Mouse (Mus musculus) cortical plate, adult 2 months (tissue): ENCODE data around the gene Rpl10. TPM values are rescaled to one million over a fixed set of nuclear protein-coding genes. Genes with fewer than 3 reads are reported as not detected.

Source experiments
- H3K27ac ChIP-seq: fragments of 200-500 bp; 2 replicates; pipeline ENCODE4 v1.5.1; 2012; ENCODE audit warnings: low read length, control low read depth, inconsistent platforms; ENCODE audit not compliant: insufficient read depth
- H3K4me1 ChIP-seq: fragments of 200-500 bp; 2 replicates; pipeline ENCODE4 v1.6.1; 2011; ENCODE audit warnings: low read length; ENCODE audit not compliant: control insufficient read depth, insufficient read depth
- H3K4me3 ChIP-seq: fragments of 200-500 bp; 2 replicates; pipeline ENCODE4 v1.5.1; 2011; ENCODE audit warnings: mild to moderate bottlenecking, low read length, control low read depth; ENCODE audit not compliant: insufficient read depth
- CTCF ChIP-seq: fragments of 200-500 bp; IDR thresholded peaks from 2 replicates; pipeline ENCODE4 v1.5.1; 2011; ENCODE audit warnings: mild to moderate bottlenecking, control low read depth, low read length; ENCODE audit not compliant: insufficient read depth; ENCODE audit errors: extremely low read depth
- POLR2A ChIP-seq: fragments of 200-500 bp; IDR thresholded peaks from 2 replicates; pipeline ENCODE4 v1.6.1; 2011; ENCODE audit warnings: mild to moderate bottlenecking, low read length, control low read depth; ENCODE audit not compliant: insufficient read depth; ENCODE audit errors: extremely low read depth
- polyA plus RNA-seq: library from polyadenylated mRNA; depleted of rRNA; stranded (reverse); fragments of >200 nt; gene quantifications from 2 replicates; pipeline ENCODE4 v1.2.3, GENCODE M21; 2012

Rpl10 gene
- polyA plus RNA-seq, 1 experiment: 800 TPM

DNA sequence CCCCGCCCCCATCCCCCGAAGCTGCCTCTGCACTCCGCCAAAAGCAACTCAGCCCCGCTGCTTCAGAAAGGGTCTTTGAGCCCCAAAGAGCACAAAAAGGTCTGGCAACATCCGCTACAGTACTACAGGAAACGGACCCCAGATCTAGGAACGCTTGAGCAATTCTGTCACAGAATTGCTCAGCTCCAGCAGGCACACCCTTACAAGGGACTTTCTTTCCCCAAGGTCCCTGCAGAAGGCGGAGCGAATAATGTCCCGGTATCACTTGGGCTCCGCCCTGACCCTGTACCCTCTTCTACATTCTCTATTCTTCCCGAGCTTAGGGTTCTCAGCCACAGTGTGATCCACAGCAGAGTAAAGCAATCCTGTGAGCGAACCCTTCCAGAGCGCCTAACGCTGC, 23.9 kb upstream of the Rpl10 start:
- Histone ChIP-seq H3K4me3 (peak overlapping the region; percentile 71), H3K27ac (peak overlapping the region; percentile 41; the same call in 1 of the 2 replicates), H3K4me1 (no peaks in the 10 kb centered on the region)
- no peak for TF ChIP-seq POLR2A
- TF ChIP-seq CTCF: no peak

DNA sequence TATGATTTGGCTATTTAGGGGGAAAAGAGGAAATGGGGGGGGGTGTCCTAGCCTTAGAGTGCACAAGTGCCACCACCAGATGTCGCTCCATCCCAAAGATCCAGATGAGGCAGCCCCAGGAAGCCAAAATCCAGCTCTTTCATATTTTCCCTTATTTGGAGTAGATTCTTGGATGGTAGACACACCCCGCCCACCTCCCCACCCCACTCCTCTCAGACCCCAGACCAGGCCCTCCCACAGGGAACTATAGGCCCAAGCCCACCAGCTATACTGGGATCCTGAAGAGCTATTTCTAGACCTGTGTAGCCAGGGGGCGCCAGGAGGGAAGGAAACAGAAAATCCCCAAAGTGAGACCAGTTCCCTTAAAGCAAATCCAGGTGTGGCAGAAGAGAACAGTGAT, 22.0 kb upstream of the Rpl10 start:
- TF ChIP-seq CTCF (peak; percentile 37; the same call in 1 of the 2 replicates), POLR2A (no peak)
- H3K27ac ChIP-seq: no peak overlapping the region
- peak overlapping the region; percentile 32; the same call in 1 of the 2 replicates for H3K4me3 ChIP-seq
- H3K4me1 ChIP-seq: no peaks in the 10 kb centered on the region

DNA sequence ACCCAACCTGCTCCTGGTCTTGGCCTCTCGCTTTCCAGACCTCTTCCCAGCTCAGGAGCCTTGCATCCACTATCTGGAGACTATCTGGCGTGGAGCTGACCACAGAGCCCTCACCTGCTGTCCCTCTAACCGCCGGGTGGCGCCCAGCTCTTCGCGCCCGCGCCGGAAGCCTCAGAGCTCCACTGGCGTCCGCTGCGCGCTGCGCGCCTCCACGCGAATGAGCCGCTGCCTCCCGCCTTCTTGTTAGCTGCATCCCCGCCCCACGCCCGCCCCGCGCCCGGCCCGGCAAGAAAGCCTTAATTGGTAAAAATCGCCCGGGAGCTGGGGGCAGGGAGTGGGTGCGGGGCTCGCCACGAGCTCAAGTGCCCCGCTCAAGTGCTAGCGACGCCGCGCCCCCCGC, 21.0 kb upstream of the Rpl10 start, which contains the start of gene Flna:
Flna (minus strand) TSS at position 206 of the 400 bp plus-strand sequence.
- Histone ChIP-seq H3K4me3 (peak within 1 kb of the TSS; percentile 32), H3K27ac (peak within 1 kb of the TSS; percentile 14; the same call in 1 of the 2 replicates), H3K4me1 (no peaks in the 10 kb centered on the region)
- no peak for TF ChIP-seq CTCF
- no peak for TF ChIP-seq POLR2A

DNA sequence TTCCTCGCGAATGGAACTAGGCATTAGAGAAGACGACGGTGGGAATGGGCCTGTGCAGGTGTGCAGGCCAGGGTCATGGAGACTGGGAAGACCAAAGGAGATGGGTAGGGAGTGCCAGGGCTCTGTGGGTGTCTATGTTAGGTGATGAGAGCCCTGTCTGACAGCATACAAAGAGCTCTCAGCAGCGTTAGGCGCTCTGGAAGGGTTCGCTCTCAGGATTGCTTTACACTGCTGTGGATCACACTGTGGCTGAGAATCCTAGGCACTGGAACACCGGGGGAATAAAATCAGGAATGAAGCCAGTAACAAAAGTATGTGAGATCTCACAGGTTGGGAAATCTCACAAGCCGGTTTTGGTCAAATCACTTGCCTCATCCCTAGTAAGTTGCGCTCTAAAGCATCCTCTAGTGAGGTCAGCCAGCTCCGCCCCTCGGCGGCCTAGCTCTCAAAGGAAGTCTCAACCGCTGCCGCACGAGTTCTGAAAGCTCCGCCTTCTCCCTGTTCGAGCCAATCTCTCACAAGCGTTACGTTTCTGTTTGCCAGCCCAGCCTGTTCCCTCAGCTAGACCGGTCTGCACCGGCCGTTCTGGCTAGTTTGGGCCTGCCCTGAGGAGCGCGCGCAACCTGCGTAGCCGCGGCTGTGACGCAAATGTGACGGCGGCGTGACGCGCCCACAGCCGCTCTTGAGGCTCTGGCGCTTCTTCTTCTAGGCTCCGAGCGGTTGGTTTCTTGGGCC, 16.3 kb upstream of the Rpl10 start, which contains the start of gene Emd:
Emd (plus strand) TSS at position 535 of the 735 bp plus-strand sequence.
- H3K27ac ChIP-seq: peak within 1 kb of the TSS; percentile 85
- TF ChIP-seq POLR2A: peak; percentile 75; the same call in 1 of the 2 replicates
- no peak for TF ChIP-seq CTCF
- H3K4me3 ChIP-seq: peak within 1 kb of the TSS; percentile 96
- no peaks in the 10 kb centered on the region for H3K4me1 ChIP-seq

DNA sequence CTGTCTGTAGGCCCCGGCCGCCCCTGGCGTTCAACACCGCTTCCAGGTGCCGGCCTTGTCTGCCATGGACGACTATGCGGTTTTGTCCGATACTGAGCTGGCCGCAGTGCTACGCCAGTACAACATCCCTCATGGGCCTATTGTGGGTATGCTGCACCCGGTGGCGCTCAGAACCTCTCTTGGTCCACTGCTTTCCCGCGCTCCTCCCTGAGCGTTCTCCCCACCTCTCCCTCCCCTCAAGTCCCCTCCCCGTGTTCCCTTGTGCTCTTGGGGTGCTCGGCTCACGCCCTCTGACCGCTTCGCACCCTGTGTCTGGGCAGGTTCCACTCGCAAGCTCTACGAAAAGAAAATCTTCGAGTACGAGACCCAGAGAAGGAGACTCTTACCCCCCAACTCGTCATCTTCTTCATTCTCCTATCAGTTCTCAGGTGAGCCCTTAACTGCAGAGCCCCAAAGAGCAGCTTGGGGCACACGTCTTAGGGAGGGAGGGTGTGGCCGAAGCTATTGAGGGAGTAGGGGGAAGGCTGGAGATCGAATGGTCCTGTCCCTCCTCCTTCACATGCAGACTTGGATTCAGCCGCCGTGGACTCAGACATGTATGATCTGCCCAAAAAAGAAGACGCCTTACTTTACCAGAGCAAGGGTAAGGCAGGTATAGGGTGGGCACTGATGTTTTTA, 15.6 kb upstream of the Rpl10 start:
- peak overlapping the region; percentile 96 for H3K4me3 ChIP-seq
- no peak for TF ChIP-seq POLR2A
- no peak for TF ChIP-seq CTCF
- H3K27ac ChIP-seq: peak overlapping the region; percentile 85
- no peaks in the 10 kb centered on the region for H3K4me1 ChIP-seq

DNA sequence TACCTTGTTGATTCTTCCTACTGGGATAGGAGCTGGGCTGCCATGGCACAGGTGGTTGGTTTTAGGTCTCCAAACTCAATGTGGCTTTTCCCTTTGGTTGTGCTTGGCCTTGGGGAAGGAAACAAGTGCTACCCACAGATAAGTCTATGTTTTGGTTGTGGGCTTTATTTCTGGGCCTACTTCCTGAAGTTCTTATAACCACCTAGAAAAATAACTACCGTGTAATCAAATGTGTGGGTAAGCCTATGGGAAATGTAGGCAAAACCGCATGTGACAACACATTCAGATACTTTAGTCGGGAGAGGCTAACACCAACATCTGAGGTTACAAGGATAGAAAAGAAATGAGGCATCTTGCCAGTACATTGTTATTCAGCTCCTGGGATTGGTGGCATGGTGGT, 12.9 kb upstream of the Rpl10 start:
- H3K4me3 ChIP-seq: no peak overlapping the region
- TF ChIP-seq CTCF (no peak), POLR2A (no peak)
- H3K27ac ChIP-seq: no peak overlapping the region
- H3K4me1 ChIP-seq: no peaks in the 10 kb centered on the region

DNA sequence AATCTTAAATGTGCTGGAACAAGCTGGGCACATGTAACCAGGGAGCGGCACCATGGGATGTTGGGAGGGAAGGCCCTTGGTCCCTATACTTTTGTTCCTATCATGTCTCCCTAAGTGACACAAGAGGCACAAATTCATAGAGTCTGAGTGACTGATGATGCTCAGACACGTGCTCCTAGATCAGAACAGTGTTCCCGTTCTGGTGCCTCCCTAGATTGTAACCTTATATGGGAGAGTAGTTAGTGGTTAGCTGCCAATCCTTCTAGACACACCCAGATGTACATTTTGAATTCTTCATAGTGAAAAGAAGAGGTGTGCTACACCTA, 913 bp upstream of the Rpl10 start:
- Histone ChIP-seq H3K4me3 (peak overlapping the region; percentile 49), H3K27ac (peak overlapping the region; percentile 68), H3K4me1 (0 out of 2 replicates have a peak, but pooled peaks cover 2% of the 10 kb centered on the region)
- TF ChIP-seq CTCF (no peak), POLR2A (no peak)

DNA sequence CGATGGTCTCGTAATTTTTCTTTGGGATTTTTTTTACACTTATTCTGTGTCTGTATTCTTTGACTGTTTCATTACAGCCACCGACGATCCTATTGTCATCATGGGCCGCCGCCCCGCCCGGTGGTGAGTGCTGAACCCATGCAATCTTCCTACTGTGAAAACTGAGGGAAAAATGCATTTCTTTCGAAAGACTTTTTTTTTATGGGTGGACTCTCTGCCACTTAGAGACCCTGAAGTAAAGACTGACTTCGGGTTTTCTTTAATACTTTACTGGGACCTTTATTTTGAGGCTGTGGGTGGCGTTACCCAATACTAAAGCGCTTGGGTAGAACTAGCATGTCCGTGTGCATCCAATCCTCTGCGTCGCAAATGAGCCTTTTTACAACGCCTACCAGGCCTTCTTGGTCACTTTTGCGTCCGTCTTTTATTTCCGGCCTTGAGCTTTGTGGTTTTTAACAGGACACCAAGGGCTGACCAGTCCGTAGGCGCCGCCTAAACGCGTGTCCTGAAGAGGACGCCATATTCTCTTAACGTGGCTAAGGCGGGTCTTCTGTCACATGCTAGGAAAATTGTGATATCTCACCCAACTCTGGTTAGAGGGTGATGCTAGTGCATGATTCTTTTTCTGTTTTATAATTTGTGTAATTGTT, 415 bp downstream of the Rpl10 start:
- Histone ChIP-seq H3K4me3 (peak overlapping the region; percentile 48), H3K27ac (no peak overlapping the region), H3K4me1 (0 out of 2 replicates have a peak, but pooled peaks cover 2% of the 10 kb centered on the region)
- TF ChIP-seq CTCF: no peak

DNA sequence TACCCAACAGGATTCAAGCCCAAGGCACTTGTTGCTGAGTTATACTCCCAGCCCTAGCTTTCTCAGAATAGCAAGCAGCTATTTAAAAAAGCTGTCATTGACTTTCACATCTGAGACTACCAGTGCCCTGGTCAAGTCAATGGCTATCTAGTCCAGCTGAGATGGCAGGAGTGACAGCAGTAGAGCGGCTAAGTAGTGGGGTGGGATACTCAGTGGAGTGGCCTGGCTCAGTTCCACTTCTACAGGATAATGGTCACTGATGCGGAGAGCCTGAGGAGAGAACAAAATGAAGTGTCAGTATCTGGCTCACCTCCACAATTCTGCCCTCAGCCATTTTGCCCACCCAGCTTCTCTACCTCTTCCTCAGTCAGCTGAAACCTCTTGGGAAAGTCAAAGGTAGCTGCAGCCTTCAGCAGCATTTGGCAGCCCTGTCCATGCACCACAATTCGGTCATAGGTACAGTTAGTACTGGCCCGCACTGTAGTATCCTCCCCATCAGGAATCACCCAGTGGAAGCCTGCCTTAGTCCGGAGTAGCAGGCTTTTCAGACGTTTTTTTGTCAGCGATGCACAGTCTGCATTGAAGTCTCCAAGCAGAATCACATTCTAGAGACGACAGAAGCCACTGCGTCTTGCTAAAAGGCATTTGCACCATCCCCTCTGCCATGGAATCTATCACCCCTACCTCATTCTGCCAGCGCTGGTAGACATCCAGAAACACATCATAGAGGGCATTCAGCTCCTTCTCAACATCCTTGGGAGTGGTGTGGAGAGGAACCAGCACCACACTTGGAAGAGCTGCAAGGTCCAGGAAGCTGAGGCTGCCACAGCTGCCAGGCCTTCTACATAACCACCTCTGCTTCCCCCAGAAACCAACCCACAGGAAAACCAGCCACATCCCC, 3.1 kb downstream of the Rpl10 start:
- TF ChIP-seq POLR2A (no peak), CTCF (no peak)
- Histone ChIP-seq H3K4me3 (no peak overlapping the region), H3K27ac (no peak overlapping the region), H3K4me1 (0 out of 2 replicates have a peak, but pooled peaks cover 2% of the 10 kb centered on the region)
